Comparison of ENCODE assay signal across 9 mouse cellular contexts in the genomic region with DNA sequence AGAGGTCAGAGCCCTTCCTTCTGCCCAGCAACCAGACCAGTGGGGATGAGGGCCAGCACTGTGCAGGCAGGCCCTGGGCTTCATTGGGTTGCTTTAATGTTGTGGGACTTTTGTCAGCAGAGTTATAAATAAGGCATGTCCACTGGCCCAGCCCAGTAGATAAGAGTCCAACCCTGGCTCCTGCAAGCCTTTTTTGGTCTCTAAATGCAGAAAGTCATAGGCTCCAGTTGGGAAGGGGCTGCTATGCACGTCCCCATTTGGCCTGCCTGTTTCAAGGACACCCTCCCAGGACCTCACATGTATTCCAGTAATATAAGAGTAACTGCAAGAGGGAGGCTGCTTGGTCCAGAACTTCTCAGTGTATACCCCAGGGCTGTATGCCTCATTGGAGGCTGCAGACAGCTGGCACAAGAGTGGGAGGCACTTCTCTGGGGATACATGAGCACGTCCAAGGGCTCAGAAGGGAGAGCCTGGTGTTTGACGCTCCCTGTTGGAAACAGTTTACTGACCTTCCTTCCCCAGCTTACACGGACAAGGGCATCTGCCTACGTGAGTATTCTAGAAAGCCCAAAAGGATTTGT. TPM values are rescaled to one million over a fixed set of nuclear protein-coding genes. Genes with fewer than 3 reads are reported as not detected.
DNase-seq lines count a peak whose midpoint lies in the region; ATAC-seq lines count a peak whose summit lies in the region.
"Had no signal": no experiment of that assay in that cellular context is flagged by ENCODE, and none has a peak within 500 bp of the region (broad histone marks: within the 10 kb centered on the region; RNA-seq: fewer than 3 reads in every experiment).

A gene (minus strand): TSS at position 324 of the 581 bp plus-strand sequence.

- no peak within 1 kb of the TSS for H3K4me3 ChIP-seq in embryonic facial prominence, embryonic 10.5 days
- no peak within 1 kb of the TSS for H3K4me3 ChIP-seq in midbrain, embryonic 16.5 days (ENCODE audit: low read depth, low read length)

- peaks cover 8% of the 10 kb centered on the region for H3K4me1 ChIP-seq in embryonic facial prominence, embryonic 10.5 days
- no peaks in the 10 kb centered on the region for H3K4me1 ChIP-seq in midbrain, embryonic 16.5 days (ENCODE audit: control insufficient read depth, insufficient read depth, low read length)

- no peak for DNase-seq in layer of hippocampus, adult 8-10 months (ENCODE audit: low spot score in 2 of 2)
- DNase-seq in layer of hippocampus, adult 9-10 months (ENCODE audit: low spot score), result no peak
- no peak for DNase-seq in embryonic facial prominence, embryonic 10.5 days (ENCODE audit: low spot score)
- DNase-seq in heart, postnatal 4 days, result peak; percentile 71
- no peak for DNase-seq in embryo, embryonic 10 days (ENCODE audit: low spot score)
- DNase-seq in Muller cell, postnatal 12 days (ENCODE audit: inconsistent ontology term), result no peak

- H3K4me2 ChIP-seq in midbrain, embryonic 16.5 days (ENCODE audit: low read length), result no peak within 1 kb of the TSS

- no peak within 1 kb of the TSS for H3K9ac ChIP-seq in midbrain, embryonic 16.5 days (ENCODE audit: low read depth, low read length)
- H3K9ac ChIP-seq: liver, embryonic 14.5 days had no signal

- WGBS in embryonic facial prominence, embryonic 10.5 days, result 74% methylated on average over 5 of the region's 5 CpGs
- WGBS in midbrain, embryonic 16.5 days, result 76% methylated on average over 5 of the region's 5 CpGs

- H3K9me3 ChIP-seq in embryonic facial prominence, embryonic 10.5 days, result no peaks in the 10 kb centered on the region
- no peaks in the 10 kb centered on the region for H3K9me3 ChIP-seq in midbrain, embryonic 16.5 days (replicated peaks; ENCODE audit: control insufficient read depth, low read length, poor library complexity, severe bottlenecking)

- H3K36me3 ChIP-seq in embryonic facial prominence, embryonic 10.5 days (replicated peaks), result no peaks in the 10 kb centered on the region
- no peaks in the 10 kb centered on the region for H3K36me3 ChIP-seq in midbrain, embryonic 16.5 days (ENCODE audit: control insufficient read depth, insufficient read depth, low read length)

- no peak for ATAC-seq in midbrain, embryonic 16.5 days
- ATAC-seq in monocyte, adult 5-6 weeks (replicated peaks; ENCODE audit: insufficient number of reproducible peaks, low FRiP score, low TSS enrichment, poor library complexity, severe bottlenecking), result no peak

- H3K27ac ChIP-seq in embryonic facial prominence, embryonic 10.5 days (replicated peaks), result peak within 1 kb of the TSS; percentile 61
- no peak within 1 kb of the TSS for H3K27ac ChIP-seq in midbrain, embryonic 16.5 days (ENCODE audit: low read length)
- H3K27ac ChIP-seq: liver, embryonic 14.5 days had no signal

- no peaks in the 10 kb centered on the region for H3K27me3 ChIP-seq in embryonic facial prominence, embryonic 10.5 days (replicated peaks; ENCODE audit: low read depth, poor library complexity, severe bottlenecking)
- H3K27me3 ChIP-seq in midbrain, embryonic 16.5 days (ENCODE audit: control insufficient read depth, insufficient read depth, low read depth, low read length), result no peaks in the 10 kb centered on the region

RNA-seq across cellular contexts. Expression of the gene that starts here (rescaled TPM):
- 10 to 100 TPM; 32.1 to 48.0 (median 39.6) TPM for total RNA-seq in layer of hippocampus, adult 8-10 months (2022)
- 10.7 and 11.2 TPM in 2 replicates for polyA plus RNA-seq in embryonic facial prominence, embryonic 10.5 days (2016; fragmentation: Nextera tagmentation; extraction: Ambion mirVana)
- total RNA-seq in heart, postnatal 4 days (2021), result 1,000 to 10,000 TPM; 1,103 to 1,257 TPM
- 22.3 and 26.2 TPM in 2 replicates for polyA plus RNA-seq in midbrain, embryonic 16.5 days (2015; fragmentation: Nextera tagmentation; extraction: Ambion mirVana)
- total RNA-seq in monocyte, adult 5-6 weeks (2017), result 8.1 to 18.7 TPM (median 13.8 TPM) in 3 replicates

Comparison
In these comparisons a context has a peak if more than half of its experiments do, and no peak if none do; other contexts are left out.
1. RNA of the gene that starts here (total RNA-seq): 1,103 to 1,257 TPM in heart, postnatal 4 days; 32.1 to 48.0 TPM in layer of hippocampus, adult 8-10 months and 8.1 to 18.7 TPM in monocyte, adult 5-6 weeks; every median in the first group is over 10 times any median in the second.